Mouse (Mus musculus): Measurements from ENCODE around the gene Itsn1. TPM values are rescaled to one million over a fixed set of nuclear protein-coding genes. Genes with fewer than 3 reads are reported as not detected.
A peak's percentile ranks its signal among the peaks of the same experiment; 100 is the strongest.

Itsn1 gene
- polyA plus RNA-seq, 1 experiment from 2014 or later, result 22.7 TPM

DNA sequence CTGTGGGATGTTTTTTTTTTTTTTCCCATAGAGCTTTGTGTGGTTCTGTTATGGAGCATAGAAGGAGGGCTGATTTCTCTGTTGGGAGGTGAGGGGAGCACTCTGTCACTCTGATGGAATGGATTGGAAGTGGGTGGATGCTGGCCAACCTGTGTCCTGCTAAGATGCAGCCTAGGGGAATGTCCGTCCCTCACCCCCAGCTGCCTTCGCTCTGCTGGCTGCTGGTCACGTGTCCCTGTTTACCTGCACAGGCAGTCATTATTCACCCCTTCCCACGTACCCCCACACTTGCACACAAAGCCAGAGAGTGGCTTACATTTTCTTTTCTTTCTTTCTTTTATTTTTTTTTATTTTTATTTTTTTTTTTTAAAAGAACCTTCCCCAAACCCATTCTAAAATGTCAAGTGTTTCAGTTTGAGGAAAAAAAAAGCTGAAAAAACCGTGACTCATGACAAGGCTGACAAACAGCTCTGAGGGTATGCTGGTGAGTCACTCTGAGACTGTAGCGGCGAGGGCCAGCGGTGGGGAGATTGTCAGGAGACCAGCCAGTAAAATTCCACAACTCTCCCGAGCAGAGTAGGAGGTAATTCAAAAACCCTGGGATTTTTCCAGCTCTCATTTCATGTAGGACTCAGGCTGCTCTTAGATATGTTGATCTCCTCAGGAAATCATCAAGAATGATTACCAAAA lies 233.3 kb downstream of the Itsn1 start:
- Histone ChIP-seq H3K27me3 (no peaks in the 10 kb centered on the region), H3K27ac (no peak overlapping the region), H3K36me3 (no peaks in the 10 kb centered on the region), H3K4me3 (no peak overlapping the region), H3K4me1 (peaks cover 11% of the 10 kb centered on the region), H3K9me3 (no peaks in the 10 kb centered on the region), H3K9ac (no peak overlapping the region), H3K4me2 (peak overlapping the region; percentile 33)
- 15% methylated on average over 9 of the region's 9 CpGs for WGBS
- ATAC-seq (ENCODE audit: insufficient number of reproducible peaks, low FRiP score, low TSS enrichment, low read depth), result peak; percentile 81; the same call in 1 of the 2 replicates

GRCm38 (mm10) chr16:91962894-91963555 lies 233.9 kb downstream of the Itsn1 start:
- H3K36me3 ChIP-seq, result no peaks in the 10 kb centered on the region
- 54% methylated on average over 14 of the region's 14 CpGs for WGBS
- no peaks in the 10 kb centered on the region for H3K27me3 ChIP-seq
- H3K27ac ChIP-seq, result no peak overlapping the region
- H3K4me3 ChIP-seq, result no peak overlapping the region
- no peaks in the 10 kb centered on the region for H3K9me3 ChIP-seq
- ATAC-seq (ENCODE audit: insufficient number of reproducible peaks, low FRiP score, low TSS enrichment, low read depth), result peak; percentile 49; the same call in 1 of the 2 replicates
- H3K9ac ChIP-seq, result no peak overlapping the region
- H3K4me1 ChIP-seq, result peaks cover 11% of the 10 kb centered on the region
- no peak overlapping the region; the same call in 1 of the 2 replicates for H3K4me2 ChIP-seq

DNA sequence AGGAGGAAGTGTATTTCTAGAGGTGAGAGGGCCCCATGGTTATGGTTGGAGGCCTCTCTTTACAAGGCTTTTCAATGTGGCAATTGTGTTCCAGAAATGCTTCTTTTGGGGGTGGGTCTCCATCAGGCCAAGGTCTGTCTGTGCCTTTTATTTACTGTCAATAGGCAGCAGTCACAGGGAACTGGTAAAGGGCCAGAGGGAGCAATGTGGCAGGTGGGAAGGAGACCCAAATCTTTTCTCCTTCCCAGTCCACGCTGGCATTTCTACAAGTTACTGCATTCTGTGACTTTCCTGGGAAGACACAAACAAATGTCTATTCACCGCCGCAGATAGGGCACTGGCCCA lies 234.4 kb downstream of the Itsn1 start:
- Histone ChIP-seq H3K36me3 (no peaks in the 10 kb centered on the region), H3K27ac (no peak overlapping the region), H3K9me3 (no peaks in the 10 kb centered on the region), H3K4me1 (peaks cover 11% of the 10 kb centered on the region), H3K4me3 (no peak overlapping the region), H3K4me2 (no peak overlapping the region), H3K27me3 (no peaks in the 10 kb centered on the region), H3K9ac (no peak overlapping the region)
- WGBS, result 80% methylated on average over 3 of the region's 3 CpGs
- ATAC-seq (ENCODE audit: insufficient number of reproducible peaks, low FRiP score, low TSS enrichment, low read depth), result no peak

DNA sequence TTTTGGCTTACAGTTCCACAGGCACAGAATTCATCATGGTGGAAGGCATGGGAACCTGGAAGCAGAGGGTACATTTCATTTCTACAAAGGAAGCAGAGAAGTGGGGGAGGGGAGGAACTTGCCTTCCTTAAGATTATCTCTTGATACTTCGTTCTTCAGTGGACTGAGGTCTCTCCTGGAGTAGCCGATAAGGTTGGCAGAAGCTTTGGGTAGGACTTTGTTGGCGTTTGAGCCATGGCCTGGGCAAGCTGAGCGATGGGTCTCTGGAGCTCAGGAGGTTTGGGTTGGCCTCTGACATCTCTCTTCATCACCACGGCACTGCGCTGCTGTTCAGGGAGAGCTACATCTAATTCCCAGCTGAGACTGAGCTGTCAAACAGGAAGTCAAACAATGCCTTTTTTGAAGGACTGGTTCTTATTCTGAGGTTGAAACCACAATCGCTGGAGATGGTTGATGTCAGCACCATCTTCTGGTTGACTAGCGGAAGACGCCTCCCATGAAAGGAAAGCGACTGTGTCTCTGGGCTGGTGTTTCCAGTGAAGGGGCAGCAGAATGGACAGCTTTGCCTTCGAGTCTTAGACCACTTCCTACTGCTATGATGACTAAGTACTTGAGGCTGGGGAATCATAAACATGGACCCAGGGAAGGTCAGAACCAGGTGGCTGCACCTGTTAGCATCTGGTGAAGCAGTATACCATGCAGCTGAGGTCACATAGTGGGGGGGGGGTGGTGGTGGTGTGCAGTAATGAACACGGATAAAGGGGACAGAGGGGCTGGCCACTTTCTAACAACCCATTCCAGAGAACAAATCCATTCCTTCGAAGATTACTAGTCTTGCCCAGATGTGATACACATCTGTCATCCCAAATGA lies 235.5 kb downstream of the Itsn1 start:
- no peaks in the 10 kb centered on the region for H3K36me3 ChIP-seq
- no peak overlapping the region for H3K27ac ChIP-seq
- no peak overlapping the region for H3K4me3 ChIP-seq
- ATAC-seq (ENCODE audit: insufficient number of reproducible peaks, low FRiP score, low TSS enrichment, low read depth), result no peak
- H3K9me3 ChIP-seq, result no peaks in the 10 kb centered on the region
- H3K4me2 ChIP-seq, result no peak overlapping the region
- 82% methylated on average over 13 of the region's 13 CpGs for WGBS
- H3K4me1 ChIP-seq, result peaks cover 11% of the 10 kb centered on the region
- no peaks in the 10 kb centered on the region for H3K27me3 ChIP-seq
- H3K9ac ChIP-seq, result no peak overlapping the region

DNA sequence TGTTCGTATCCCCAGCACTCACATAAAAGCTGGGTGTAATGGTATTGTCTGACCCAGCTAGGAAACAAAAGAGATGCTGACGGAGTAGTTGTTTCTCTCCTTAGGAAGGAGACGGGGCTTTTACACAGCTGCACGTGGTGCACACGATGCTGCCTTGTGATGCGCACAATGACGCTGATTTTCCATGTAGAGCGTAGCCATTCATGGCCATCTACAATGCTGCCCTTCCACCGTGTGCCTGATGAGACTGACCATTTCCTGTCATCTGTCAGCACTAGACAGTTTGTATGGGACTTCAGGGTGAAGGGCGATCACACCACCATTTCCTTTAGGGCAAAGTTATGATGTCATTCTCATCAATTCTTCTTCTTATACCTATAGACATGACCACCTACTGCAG lies 239.6 kb downstream of the Itsn1 start:
- WGBS, result 83% methylated on average over 10 of the region's 10 CpGs
- no peaks in the 10 kb centered on the region for H3K36me3 ChIP-seq
- no peak overlapping the region for H3K27ac ChIP-seq
- H3K4me3 ChIP-seq, result no peak overlapping the region
- H3K4me2 ChIP-seq, result no peak overlapping the region
- ATAC-seq (ENCODE audit: insufficient number of reproducible peaks, low FRiP score, low TSS enrichment, low read depth), result no peak
- H3K9me3 ChIP-seq, result no peaks in the 10 kb centered on the region
- H3K9ac ChIP-seq, result no peak overlapping the region
- 0 out of 2 replicates have a peak, but pooled peaks cover 2% of the 10 kb centered on the region for H3K4me1 ChIP-seq
- H3K27me3 ChIP-seq, result no peaks in the 10 kb centered on the region

GRCm38 (mm10) chr16:91969516-91970031 lies 240.5 kb downstream of the Itsn1 start:
- WGBS, result 39% methylated on average over 10 of the region's 10 CpGs
- no peak overlapping the region for H3K27ac ChIP-seq

More at GRCm38 (mm10) chr16:91969516-91970031, 240.5 kb downstream of the Itsn1 start:
- Histone ChIP-seq H3K9ac (no peak overlapping the region), H3K27me3 (no peaks in the 10 kb centered on the region), H3K4me1 (0 out of 2 replicates have a peak, but pooled peaks cover 2% of the 10 kb centered on the region), H3K9me3 (no peaks in the 10 kb centered on the region), H3K36me3 (no peaks in the 10 kb centered on the region), H3K4me3 (no peak overlapping the region), H3K4me2 (no peak overlapping the region)
- no peak for ATAC-seq (ENCODE audit: insufficient number of reproducible peaks, low FRiP score, low TSS enrichment, low read depth)

Small RNA genes lying within 50 kb of the gene (microRNA-seq; reads per million reads assigned to microRNA genes)
- not detected for gene Gm27773

Other genes with a start within 250 kb of the Itsn1 start
- gene Ifnar1, start 244.0 kb upstream of the Itsn1 start, polyA plus RNA-seq (2015; fragmentation: Nextera tagmentation; extraction: Ambion mirVana), result 54.2 and 55.0 TPM in 2 replicates
- gene Ifngr2, start 182.2 kb upstream of the Itsn1 start, polyA plus RNA-seq (2015; fragmentation: Nextera tagmentation; extraction: Ambion mirVana), result 56.6 and 67.3 TPM in 2 replicates
- 53.6 and 54.3 TPM in 2 replicates for gene Tmem50b, start 131.5 kb upstream of the Itsn1 start, polyA plus RNA-seq (2015; fragmentation: Nextera tagmentation; extraction: Ambion mirVana)
- 3.1 and 3.8 TPM in 2 replicates for gene Dnajc28, start 110.3 kb upstream of the Itsn1 start, polyA plus RNA-seq (2015; fragmentation: Nextera tagmentation; extraction: Ambion mirVana)
- 99.0 and 102 TPM in 2 replicates for gene Gart, start 82.3 kb upstream of the Itsn1 start, polyA plus RNA-seq (2015; fragmentation: Nextera tagmentation; extraction: Ambion mirVana)
- 110 and 121 TPM in 2 replicates for gene Son, start 81.8 kb upstream of the Itsn1 start, polyA plus RNA-seq (2015; fragmentation: Nextera tagmentation; extraction: Ambion mirVana)
- gene Donson, start 40.5 kb upstream of the Itsn1 start, polyA plus RNA-seq (2015; fragmentation: Nextera tagmentation; extraction: Ambion mirVana), result 17.3 and 19.0 TPM in 2 replicates
- 61.5 and 65.9 TPM in 2 replicates for gene Cryzl1, start 306 bp upstream of the Itsn1 start, polyA plus RNA-seq (2015; fragmentation: Nextera tagmentation; extraction: Ambion mirVana)

Data from limb, embryonic 15.5 days (tissue).